Mouse (Mus musculus) MEL (cell line): ENCODE measurements at regions not wholly inside any gene's neighbourhood (a gene's known extent, or its start where the extent isn't known, plus 50 kb on each side); places are given as distances from the start of the nearest gene placed in this dataset.

ENCODE experiments used
- CTCF ChIP-seq, 3 experiments: IDR thresholded peaks in 2 of 3; conservative IDR thresholded peaks in 1 of 3; 2 replicates each; pipeline ENCODE4 v1.5.1; 2011 to 2012; ENCODE audit warnings: low read length in 3 of 3, low read depth in 2 of 3, mild to moderate bottlenecking in 2 of 3, improper control_type of control experiment in 1 of 3, inconsistent platforms in 1 of 3, mixed read lengths in 1 of 3, moderate library complexity in 1 of 3; ENCODE audit not compliant: control insufficient read depth in 1 of 3, insufficient read depth in 1 of 3, poor library complexity in 1 of 3, severe bottlenecking in 1 of 3
- EP300 ChIP-seq, 2 experiments: IDR thresholded peaks; 2 replicates each; pipeline ENCODE4 v1.6.1; 2011; ENCODE audit warnings: improper control_type of control experiment in 2 of 2, low read length in 2 of 2, low read depth in 1 of 2, mild to moderate bottlenecking in 1 of 2
- GATA1 ChIP-seq: IDR thresholded peaks from 2 replicates; pipeline ENCODE4 v1.6.1; 2011; ENCODE audit warnings: low read depth, low read length, improper control_type of control experiment
- MAZ ChIP-seq: IDR thresholded peaks from 2 replicates; pipeline ENCODE4 v1.6.1; 2012; ENCODE audit warnings: low read depth, mild to moderate bottlenecking, inconsistent platforms, low read length, improper control_type of control experiment
- POLR2A ChIP-seq, 2 experiments: IDR thresholded peaks; 2 replicates each; pipeline ENCODE4 v1.6.1; 2011 to 2012; ENCODE audit warnings: low read length in 2 of 2, mild to moderate bottlenecking in 2 of 2, control low read depth in 1 of 2, improper control_type of control experiment in 1 of 2, low read depth in 1 of 2, moderate library complexity in 1 of 2; ENCODE audit not compliant: control insufficient read depth in 1 of 2, insufficient read depth in 1 of 2, poor library complexity in 1 of 2
- POLR2AphosphoS5 ChIP-seq: IDR thresholded peaks from 2 replicates; pipeline ENCODE4 v1.6.1; 2012; ENCODE audit warnings: low read depth, borderline replicate concordance, mild to moderate bottlenecking, inconsistent platforms, low read length, moderate library complexity, mixed read lengths
- SMC3 ChIP-seq: IDR thresholded peaks from 2 replicates; pipeline ENCODE4 v1.6.1; 2011; ENCODE audit warnings: low read depth, low read length, improper control_type of control experiment
- TCF12 ChIP-seq: IDR thresholded peaks from 2 replicates; pipeline ENCODE4 v1.6.1; 2014; ENCODE audit warnings: low read depth, mild to moderate bottlenecking, inconsistent platforms, low read length, improper control_type of control experiment, moderate library complexity
- UBTF ChIP-seq: IDR thresholded peaks from 2 replicates; pipeline ENCODE4 v1.6.1; 2012; ENCODE audit warnings: low read depth, mild to moderate bottlenecking, inconsistent platforms, low read length, improper control_type of control experiment, moderate library complexity, borderline replicate concordance; ENCODE audit not compliant: insufficient read depth
- USF1 ChIP-seq: IDR thresholded peaks from 2 replicates; pipeline ENCODE4 v1.6.1; 2014; ENCODE audit warnings: low read depth, mild to moderate bottlenecking, inconsistent platforms, low read length, improper control_type of control experiment, moderate library complexity

GRCm38 (mm10) chr4:87701024-87701423 is 332.1 kb downstream of the Mllt3 start:
- TF ChIP-seq MAZ (no peak), POLR2AphosphoS5 (no peak), EP300 (IDR thresholded peaks at IDR 0.05; ENCODE audit: low read depth in 1 of 2, low read length in 2 of 2) (no peak), SMC3 (no peak), CTCF (IDR thresholded peaks at IDR 0.05 in 2 of 3, conservative IDR thresholded peaks at IDR 0.05 in 1 of 3; ENCODE audit: control insufficient read depth in 1 of 3, insufficient read depth in 1 of 3, low read depth in 2 of 3, low read length in 3 of 3, poor library complexity in 1 of 3, severe bottlenecking in 1 of 3) (no peak), POLR2A (IDR thresholded peaks at IDR 0.05; ENCODE audit: control insufficient read depth in 1 of 2, insufficient read depth in 1 of 2, low read depth in 1 of 2, low read length in 2 of 2, poor library complexity in 1 of 2) (no peak), TCF12 (no peak), GATA1 (no peak), USF1 (no peak), UBTF (no peak)
